Mouse (Mus musculus): Measurements from ENCODE around the gene Ryr2. TPM values are rescaled to one million over a fixed set of nuclear protein-coding genes. Genes with fewer than 3 reads are reported as not detected.

The Ryr2 gene
- polyA plus RNA-seq, 1 experiment: 0.68 TPM

- WGBS: 66% methylated on average over 2 of the region's 2 CpGs
- no peak for DNase-seq (ENCODE audit: low read depth, low spot score)
Measured at GRCm38 (mm10) chr13:11905126-11905525, 201.6 kb downstream of the Ryr2 start.

GRCm38 (mm10) chr13:11903272-11903671 is 203.5 kb downstream of the Ryr2 start:
- DNase-seq (ENCODE audit: low read depth, low spot score): no peak
- WGBS: 60% methylated on average over 9 of the region's 9 CpGs

GRCm38 (mm10) chr13:11902856-11903255 is 203.9 kb downstream of the Ryr2 start:
- 70% methylated on average over 6 of the region's 6 CpGs for WGBS
- no peak for DNase-seq (ENCODE audit: low read depth, low spot score)

- DNase-seq (ENCODE audit: low read depth, low spot score): no peak
- WGBS: 60% methylated on average over 2 of the region's 2 CpGs
Measured at GRCm38 (mm10) chr13:11900631-11901030, 206.1 kb downstream of the Ryr2 start.

GRCm38 (mm10) chr13:11895631-11896030 is 211.1 kb downstream of the Ryr2 start:
- 41% methylated on average over 1 of the region's 1 CpGs for whole genome bisulfite sequencing
- no peak for DNase-seq (ENCODE audit: low read depth, low spot score)

- no peak for DNase-seq (ENCODE audit: low read depth, low spot score)
- 85% methylated on average over 3 of the region's 3 CpGs for WGBS
Measured at GRCm38 (mm10) chr13:11891739-11892138, 215.0 kb downstream of the Ryr2 start.

- 60% methylated on average over 3 of the region's 3 CpGs for WGBS
- DNase-seq (ENCODE audit: low read depth, low spot score): no peak
Measured at GRCm38 (mm10) chr13:11891115-11891514, 215.6 kb downstream of the Ryr2 start.

GRCm38 (mm10) chr13:11884175-11884574 is 222.6 kb downstream of the Ryr2 start:
- DNase-seq (ENCODE audit: low read depth, low spot score): no peak
- WGBS: 71% methylated on average over 3 of the region's 3 CpGs

- WGBS: 82% methylated on average over 4 of the region's 4 CpGs
- DNase-seq (ENCODE audit: low read depth, low spot score): no peak
Measured at GRCm38 (mm10) chr13:11882359-11882758, 224.4 kb downstream of the Ryr2 start.

- 73% methylated on average over 10 of the region's 10 CpGs for WGBS
- no peak for DNase-seq (ENCODE audit: low read depth, low spot score)
Measured at GRCm38 (mm10) chr13:11880503-11881227, 226.1 kb downstream of the Ryr2 start.

- 72% methylated on average over 3 of the region's 3 CpGs for WGBS
- DNase-seq (ENCODE audit: low read depth, low spot score): no peak
Measured at GRCm38 (mm10) chr13:11879037-11879436, 227.7 kb downstream of the Ryr2 start.

- no peak for DNase-seq (ENCODE audit: low read depth, low spot score)
- WGBS: 0% methylated on average over 1 of the region's 1 CpGs
Measured at GRCm38 (mm10) chr13:11874852-11875251, 231.9 kb downstream of the Ryr2 start.

GRCm38 (mm10) chr13:11869971-11870370 is 236.8 kb downstream of the Ryr2 start:
- 77% methylated on average over 1 of the region's 1 CpGs for WGBS
- DNase-seq (ENCODE audit: low read depth, low spot score): no peak

- WGBS: 76% methylated on average over 2 of the region's 2 CpGs
Measured at GRCm38 (mm10) chr13:11869486-11869885, 237.3 kb downstream of the Ryr2 start.

GRCm38 (mm10) chr13:11868979-11869378 is 237.8 kb downstream of the Ryr2 start:
- WGBS: 72% methylated on average over 2 of the region's 2 CpGs
- DNase-seq (ENCODE audit: low read depth, low spot score): no peak

More at GRCm38 (mm10) chr13:11869486-11869885, 237.3 kb downstream of the Ryr2 start:
- DNase-seq (ENCODE audit: low read depth, low spot score): no peak

- 53% methylated on average over 7 of the region's 7 CpGs for WGBS
- no peak for DNase-seq (ENCODE audit: low read depth, low spot score)
Measured at GRCm38 (mm10) chr13:11868056-11868455, 238.7 kb downstream of the Ryr2 start.

- no peak for DNase-seq (ENCODE audit: low read depth, low spot score)
- 51% methylated on average over 3 of the region's 3 CpGs for WGBS
Measured at GRCm38 (mm10) chr13:11865261-11865660, 241.5 kb downstream of the Ryr2 start.

GRCm38 (mm10) chr13:11851691-11852090 is 255.1 kb downstream of the Ryr2 start:
- DNase-seq (ENCODE audit: low read depth, low spot score): no peak
- 38% methylated on average over 3 of the region's 3 CpGs for WGBS

GRCm38 (mm10) chr13:11843889-11844288 is 262.9 kb downstream of the Ryr2 start:
- 86% methylated on average over 1 of the region's 1 CpGs for WGBS
- DNase-seq (ENCODE audit: low read depth, low spot score): no peak

- WGBS: 93% methylated on average over 3 of the region's 3 CpGs
- no peak for DNase-seq (ENCODE audit: low read depth, low spot score)
Measured at GRCm38 (mm10) chr13:11837870-11838269, 268.9 kb downstream of the Ryr2 start.

- 77% methylated on average over 4 of the region's 4 CpGs for WGBS
Measured at GRCm38 (mm10) chr13:11837152-11837551, 269.6 kb downstream of the Ryr2 start.

More at GRCm38 (mm10) chr13:11837152-11837551, 269.6 kb downstream of the Ryr2 start:
- DNase-seq (ENCODE audit: low read depth, low spot score): no peak
